Mouse (Mus musculus) kidney, adult 8-10 months (tissue): ENCODE results near the gene Men1.

ENCODE experiments used
- DNase-seq, 2 experiments: peaks; one replicate each; pipeline ENCODE4 v3.0.0; 2022

The Men1 gene

DNA sequence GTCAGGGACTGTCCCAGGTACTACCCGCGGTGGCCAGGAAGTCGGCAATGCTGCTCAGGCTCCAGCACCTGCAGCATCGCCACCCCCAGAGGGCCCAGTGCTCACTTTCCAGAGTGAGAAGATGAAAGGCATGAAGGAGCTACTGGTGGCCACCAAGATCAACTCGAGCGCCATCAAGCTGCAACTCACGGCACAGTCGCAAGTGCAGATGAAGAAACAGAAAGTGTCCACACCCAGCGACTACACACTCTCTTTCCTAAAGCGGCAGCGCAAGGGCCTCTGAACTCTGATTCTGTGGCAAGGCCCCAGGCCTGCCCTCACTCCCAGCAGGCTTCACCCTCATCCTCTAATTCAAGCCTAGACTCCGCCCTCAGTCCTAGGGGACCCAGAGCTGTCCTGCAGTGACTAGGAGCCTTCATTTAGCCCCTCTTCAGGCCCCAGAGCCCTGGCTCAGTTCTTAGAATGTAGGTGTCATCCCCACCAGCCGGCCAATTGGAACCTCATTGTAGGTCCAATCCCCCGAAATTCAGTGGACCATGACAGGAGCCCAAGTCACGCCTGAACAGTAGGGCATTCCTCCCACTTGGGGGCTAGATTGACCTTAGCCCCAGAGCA lies 5.2 kb downstream of the Men1 start:
- peak; percentile 85 for DNase-seq

DNA sequence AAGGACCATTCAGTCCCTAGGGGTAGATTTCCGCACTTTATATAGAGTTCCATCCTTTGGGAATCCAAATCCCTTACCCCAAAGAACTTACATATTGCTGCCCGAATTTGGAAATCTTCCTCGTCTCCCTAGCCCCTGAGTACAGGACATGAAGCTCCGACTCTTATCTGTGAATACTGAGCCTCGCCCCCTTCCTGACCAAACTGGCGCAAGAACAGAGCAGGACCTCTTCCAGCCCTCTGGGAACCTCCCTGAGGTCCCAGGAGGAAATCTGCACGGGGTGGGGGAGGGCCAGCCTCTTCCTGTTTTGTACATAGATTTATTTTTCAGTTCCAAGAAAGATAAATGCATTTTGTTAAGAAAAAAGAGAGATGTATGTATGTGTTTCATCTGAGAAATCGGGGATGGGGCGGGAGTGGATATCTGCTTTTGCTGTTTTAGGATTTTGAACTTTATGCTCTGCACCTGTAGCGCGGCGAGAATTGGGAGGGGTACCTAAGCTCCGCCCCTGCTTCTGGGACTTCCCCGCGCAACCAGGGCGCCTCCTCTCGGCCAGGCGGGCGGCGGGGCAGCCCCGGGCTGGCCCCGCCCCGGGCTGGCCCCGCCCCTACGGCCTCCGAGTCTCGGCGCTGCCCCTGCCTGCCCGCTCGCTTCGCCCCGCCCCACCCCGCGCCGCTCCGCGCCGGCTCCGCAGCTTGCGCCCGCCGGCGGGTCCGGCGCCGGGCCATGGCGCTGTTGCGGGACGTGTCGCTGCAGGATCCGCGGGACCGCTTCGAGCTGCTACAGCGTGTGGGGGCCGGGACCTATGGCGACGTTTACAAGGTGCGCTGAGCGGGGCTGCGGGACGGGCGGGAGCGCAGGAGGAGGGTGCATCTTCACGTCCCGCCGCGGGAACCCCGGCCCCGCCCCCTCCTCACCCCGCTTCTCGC lies 6.0 kb downstream of the Men1 start, which contains the start of gene Map4k2:
Gene Map4k2 (plus strand): TSS at position 612 of the 929 bp plus-strand sequence.
- DNase-seq, result peak; percentile 87 to 91

DNA sequence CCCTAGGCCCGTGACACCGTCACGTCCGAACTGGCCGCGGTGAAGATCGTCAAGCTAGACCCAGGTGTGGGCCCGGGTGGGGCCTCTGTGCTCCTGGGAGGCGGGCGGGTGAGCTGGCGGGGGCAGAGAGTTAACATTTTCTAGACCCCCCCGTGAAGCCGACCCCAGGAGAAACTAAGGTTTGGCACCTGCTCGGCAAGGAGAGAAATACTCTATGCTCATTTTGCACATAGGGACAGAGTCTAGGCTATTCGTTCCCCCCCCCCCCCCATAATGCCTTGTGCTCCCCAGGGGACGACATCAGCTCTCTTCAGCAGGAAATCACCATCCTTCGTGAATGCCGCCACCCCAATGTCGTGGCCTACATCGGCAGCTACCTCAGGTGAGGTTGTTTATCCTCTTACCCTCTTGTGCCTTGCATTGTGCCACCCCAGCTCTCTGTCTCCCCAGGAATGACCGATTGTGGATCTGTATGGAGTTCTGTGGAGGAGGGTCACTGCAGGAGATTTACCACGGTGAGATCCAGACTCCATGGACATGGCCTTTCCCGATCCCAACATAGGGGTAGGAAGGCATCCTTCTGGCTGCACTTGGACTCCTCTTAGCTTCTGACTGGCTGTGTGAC lies 6.8 kb downstream of the Men1 start:
- no peak for DNase-seq

DNA sequence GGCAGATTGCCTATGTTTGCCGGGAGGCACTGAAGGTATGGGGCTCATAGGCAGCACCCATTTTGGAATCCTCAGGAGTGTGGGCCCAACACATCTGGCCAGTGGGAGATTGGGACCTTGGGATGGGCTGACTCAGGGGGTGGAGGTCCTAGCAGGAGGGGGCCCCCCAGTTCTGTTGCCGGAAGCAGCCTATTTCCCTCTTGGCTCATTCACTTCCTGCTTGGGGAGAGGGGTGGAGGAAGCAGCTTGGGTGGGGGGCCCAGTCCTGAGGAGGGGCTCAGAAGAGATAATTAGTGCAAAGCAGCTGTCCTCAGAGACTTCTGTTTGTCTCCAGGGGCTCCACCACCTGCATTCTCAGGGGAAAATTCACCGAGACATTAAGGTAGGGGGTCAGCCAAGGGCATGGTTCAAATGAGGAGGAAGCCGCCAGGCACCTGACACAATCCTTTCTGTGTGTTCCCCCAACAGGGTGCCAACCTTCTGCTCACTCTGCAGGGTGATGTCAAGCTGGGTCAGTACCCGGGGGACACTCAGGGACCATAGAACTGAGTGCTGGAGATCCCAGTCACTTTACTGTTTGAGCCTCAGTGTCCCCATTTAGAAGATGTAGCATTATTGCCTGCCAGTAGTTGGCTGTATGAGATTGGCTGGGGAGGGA lies 7.6 kb downstream of the Men1 start:
- DNase-seq, result no peak

DNA sequence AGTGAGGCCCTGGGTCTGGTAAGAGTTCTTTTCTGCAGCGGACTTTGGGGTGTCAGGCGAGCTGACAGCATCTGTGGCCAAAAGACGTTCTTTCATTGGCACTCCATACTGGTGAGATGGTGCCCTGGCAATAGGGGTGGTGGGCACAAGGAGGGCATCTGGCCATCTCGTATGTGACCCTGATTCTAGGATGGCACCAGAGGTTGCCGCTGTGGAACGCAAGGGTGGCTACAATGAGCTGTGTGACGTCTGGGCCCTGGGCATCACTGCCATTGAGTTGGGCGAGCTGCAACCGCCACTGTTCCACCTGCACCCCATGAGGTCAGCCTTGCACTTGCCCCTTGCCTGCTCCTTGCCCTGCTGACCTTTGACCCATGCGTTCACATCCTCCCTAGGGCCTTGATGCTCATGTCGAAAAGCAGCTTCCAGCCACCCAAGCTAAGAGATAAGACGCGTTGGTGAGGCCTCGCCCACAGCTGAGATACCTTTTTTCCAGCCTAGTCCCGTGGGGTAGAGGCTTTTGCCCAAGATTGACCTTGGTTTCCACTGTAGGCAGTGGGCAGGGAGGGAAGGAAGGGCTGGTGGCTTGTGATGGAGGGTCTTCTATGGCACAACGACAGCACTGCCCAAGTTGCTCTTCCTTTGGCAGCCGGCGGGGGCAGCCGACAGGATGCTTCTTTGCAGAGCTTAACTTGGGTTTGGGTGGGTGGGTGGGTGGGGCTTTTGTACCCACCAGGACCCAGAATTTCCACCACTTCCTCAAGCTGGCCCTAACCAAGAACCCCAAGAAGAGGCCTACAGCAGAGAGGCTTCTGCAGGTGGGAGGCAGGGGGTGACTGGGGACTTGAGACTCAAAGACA lies 8.5 kb downstream of the Men1 start:
- no peak for DNase-seq

DNA sequence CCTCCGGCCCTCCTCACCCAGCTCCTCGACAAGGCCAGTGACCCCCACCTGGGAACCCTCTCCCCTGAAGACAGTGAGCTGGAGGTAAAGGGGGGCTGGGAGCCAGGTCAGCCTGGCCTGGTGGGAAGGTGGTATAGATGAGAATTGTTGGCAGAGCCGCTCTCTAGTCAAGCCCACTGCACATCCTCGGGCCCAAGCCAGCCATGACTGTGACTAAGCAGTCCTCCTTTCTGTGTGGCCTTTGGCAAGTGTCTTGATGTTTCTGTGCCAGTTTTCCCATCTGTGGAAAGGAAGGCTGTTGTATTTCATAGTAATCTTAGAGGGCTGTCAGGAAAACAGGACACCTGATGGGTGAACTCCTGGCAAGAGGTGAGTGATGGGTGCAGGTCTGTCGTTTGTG lies 9.2 kb downstream of the Men1 start:
- DNase-seq, result no peak

DNA sequence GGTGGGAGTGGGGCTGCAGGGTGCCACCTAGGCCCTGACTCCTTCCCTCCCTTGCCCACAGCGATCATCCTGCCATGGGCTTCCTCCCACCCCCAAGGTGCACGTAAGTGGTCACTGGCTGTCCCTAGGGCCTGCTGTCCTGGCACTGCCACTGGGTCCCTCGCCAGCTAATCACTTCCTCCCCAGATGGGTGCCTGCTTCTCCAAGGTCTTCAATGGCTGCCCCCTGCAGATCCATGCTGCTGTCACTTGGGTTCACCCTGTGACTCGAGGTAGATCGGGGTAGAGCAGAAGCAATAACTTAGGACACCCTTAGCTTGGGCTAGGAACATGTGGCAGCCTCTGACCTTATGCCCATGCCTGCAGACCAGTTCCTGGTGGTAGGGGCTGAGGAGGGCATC lies 11.2 kb downstream of the Men1 start:
- DNase-seq, result no peak

DNA sequence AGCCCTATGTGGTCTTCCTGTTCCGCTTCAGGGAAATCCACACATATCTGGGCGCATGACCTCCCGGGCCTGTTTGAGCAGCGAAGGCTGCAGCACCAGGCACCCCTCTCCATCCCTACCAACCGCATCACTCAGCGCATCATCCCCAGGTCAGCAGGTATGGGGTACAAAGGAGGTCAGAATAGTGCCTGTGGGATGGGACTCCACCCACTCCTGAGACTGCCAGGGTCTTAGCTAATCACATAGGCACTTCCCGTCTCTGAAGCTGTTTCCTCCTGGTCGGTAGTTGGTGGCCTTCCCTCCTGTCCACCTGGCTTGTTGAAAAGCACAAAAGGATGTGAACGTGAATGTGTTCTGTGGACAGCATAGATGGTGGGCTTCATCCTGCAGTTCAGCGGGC lies 11.9 kb downstream of the Men1 start:
- no peak for DNase-seq

DNA sequence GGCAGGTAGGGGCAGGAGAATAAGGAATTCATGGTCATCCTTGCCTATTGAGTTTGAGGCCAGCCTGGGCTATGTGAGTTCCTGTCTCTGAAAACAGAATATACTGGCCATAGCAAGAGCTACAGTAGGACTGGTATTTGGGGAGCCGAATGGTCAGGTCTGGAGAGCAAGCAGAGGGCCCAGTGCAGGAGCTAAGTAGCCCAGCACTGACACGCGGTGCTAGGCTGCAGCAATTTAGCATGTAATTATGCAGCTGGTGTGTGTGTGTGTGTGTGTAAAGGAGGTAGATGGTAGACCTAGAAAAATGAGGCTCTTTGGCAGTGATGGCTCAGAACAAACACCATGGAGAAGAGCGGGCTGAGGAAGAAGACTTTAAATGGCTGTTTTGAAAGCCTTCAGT lies 12.8 kb downstream of the Men1 start:
- no peak for DNase-seq

DNA sequence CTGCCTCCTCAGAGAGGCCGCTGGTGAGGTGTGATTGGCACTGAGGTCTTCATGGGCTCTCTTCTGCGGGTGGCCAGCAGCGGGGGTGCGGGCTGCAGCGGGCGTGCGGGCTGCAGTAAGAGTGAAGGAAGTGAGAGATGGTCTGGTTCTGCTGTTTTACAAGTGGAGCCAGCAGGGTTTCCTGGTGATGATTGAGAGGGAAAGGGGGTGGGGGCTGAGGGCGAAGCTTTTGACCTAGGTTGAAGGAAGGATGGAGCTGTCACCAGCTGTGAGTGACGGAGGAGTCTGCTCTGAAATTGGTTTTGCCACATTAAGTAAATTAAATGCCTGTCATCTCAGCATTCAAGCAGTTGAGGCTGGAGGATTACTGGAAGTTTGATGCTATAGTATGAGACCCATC lies 13.9 kb downstream of the Men1 start:
- DNase-seq, result no peak

DNA sequence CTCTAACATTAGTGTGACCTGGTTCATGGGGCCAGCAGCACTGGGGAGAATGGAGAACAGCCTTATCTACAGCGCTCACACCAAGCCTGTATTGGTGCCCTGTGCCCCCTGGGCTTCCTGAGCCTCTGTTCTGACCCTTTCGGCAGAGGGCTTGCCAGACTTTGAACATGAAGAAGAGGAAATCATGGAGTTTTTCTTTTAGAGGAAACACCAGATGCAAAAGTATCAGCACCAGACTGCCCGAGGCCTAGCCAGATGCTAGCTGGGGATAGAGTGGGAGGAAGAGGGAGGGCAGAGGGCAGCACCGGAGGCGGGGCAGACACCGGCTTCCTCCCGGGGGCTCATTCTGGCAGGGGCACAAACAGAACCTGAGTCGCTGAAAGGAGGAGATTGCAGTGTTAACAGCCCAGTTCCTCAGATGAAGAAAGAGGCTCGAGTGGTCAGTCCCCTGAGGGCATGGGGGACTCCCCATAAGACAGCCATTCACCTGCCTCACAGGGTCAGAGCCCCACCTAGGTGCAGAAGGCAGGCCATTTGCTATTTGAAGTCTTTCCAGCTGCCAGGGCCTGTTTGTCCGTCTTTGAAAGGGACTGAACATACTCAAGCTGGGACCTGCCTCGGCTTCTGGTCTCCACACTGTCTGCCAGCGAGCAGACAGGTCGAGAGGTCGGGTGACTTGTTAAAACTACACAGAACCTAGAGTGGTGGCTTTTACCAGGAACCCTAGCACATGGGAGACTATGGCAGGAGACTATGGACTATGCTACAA lies 14.6 kb downstream of the Men1 start:
- peak in 1 of 2 experiments; percentile 50 for DNase-seq

DNA sequence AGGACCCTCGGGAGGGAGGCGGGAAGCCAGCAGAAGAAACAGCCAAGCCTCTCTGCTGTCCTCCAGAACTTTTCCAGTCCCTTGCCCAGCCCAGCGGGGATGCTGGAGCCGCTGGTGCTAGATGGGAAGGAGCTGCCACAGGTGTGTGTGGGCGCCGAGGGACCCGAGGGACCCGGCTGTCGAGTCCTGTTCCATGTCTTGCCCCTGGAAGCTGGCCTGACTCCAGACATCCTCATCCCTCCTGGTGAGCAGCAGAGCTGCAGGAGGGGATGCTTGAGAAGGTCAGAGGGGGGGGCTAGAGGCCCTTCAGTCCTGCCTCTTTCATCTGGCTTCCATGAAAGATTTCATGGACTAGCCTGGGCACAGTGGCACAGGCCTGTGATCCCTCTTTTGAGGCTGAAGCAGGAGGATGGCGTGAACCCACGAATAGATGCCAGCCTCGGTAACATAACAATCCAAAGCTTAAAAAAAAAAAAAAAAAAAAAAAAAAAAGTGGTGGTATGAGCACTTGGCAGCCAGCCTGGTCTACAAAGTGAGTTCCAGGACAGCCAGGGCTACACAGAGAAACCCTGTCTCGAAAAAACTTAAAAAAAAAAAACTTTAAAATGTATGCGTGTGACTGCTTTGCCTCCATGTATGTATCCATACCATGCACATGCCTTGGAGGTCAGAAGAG lies 16.8 kb downstream of the Men1 start:
- DNase-seq, result no peak

DNA sequence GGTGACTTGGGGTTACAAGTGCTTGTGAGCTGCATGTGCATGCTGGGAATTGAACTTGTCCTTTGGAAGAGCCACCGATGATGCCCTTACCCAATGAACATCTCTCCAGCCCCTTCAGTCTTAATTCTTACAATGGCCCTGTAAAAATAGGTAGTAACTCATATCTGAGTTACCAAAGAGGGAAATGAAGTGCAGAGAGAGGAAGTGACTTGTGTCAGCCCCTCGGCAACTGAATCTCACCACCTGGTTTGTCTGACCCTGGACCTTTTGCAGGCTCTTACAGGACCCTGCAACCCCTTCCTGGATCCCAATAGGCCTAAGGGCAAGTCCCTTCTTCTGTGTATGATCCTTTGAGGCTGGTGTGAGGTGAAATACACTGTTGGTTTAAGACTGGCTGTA lies 17.3 kb downstream of the Men1 start:
- no peak for DNase-seq

DNA sequence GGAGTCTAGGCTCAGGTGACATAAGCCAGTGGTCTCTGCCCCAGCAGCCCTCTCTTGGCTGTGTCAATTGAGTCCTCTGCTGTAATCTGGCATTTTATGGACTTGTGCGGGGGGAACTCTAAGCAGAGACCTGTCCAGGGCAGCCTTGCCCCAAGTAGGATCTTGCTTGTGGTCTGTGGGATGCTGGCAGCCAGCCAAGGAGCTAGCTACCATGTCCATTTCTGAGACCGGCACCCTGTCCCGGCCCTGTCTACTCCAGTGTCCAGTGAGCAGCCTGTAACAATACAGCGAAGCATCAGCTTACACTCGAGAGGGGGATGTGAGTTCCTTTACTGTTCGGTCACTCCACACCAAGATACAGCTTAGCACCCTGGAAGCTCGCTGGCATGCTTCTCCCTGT lies 19.3 kb downstream of the Men1 start:
- DNase-seq, result no peak

DNA sequence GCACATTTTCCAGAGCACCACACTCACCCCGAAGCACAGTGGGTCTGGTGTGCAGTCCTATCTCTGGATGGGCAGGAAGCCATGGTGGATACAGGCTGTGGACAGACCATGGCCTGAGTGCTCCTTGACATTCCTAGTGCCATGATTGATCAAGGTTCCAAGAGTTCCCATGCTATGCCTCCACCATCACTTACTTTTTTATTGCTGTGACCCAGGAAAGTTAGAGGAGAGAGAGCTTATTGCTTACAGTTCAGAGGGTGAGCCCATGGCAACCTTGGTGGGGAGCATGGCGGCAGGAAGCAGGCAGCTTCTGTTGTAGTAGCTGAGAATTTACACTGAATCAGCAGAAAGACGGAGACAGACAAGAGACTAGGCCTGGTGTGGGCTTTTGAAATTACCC lies 26.5 kb downstream of the Men1 start:
- DNase-seq, result no peak

DNA sequence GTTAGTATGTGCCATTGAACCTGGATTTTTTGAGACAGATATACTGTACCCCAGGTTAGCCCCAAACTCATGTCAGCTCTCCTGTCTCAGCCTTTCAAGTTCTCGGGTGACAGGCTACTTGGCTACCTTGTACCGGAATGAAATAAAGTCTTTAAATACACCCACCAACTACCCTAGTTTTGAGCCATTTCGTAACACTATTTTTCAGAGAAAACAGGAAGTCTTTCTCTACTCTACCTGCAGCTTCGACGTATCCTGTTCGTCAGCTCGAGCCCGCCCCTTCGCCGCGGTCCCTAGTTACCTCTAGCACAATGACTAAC lies 28.3 kb downstream of the Men1 start:
- no peak for DNase-seq

DNA sequence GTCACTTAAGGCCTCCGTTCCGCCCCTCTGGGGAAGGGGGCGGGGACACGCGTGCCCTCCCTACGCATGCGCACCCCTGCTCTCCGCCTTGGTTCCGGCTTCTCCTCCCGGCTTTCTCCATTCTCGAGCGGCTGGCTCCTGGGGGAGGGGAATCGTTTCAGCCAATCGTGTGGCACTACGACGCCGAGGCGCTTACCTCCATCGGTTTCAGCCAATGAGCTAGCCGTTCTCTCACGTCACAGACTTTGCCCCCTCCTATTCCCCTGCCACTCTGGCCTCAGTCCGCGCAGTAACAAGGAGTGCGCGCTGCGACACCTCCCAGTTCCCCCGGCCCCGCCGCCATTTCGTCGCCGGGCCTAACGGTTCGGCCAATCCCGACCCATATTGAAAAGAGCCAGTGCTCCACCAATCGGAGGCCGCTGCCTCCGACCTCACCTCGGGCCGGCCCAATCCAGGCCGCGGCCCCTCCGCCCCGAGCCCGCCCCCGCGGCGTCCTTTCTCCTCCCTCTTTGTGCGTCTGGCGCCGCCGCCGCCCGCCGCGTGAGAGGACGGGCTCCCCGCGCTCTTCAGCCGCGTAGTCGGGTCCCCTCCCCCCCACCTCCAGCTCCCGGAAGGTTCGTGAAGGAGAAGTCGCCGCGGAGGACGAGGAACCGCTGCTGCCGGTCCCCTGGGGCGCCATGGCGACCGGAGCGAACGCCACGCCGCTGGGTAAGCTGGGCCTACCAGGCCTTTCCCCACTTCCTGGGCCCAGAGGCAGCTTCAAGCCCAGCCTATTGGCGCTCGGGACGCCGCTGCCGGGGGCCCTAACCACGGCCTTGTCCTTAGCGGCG lies 28.8 kb downstream of the Men1 start, which contains the start of gene Sf1:
Gene Sf1 (plus strand): TSS at position 280 of the 830 bp plus-strand sequence.
- peak; percentile 100 for DNase-seq

DNA sequence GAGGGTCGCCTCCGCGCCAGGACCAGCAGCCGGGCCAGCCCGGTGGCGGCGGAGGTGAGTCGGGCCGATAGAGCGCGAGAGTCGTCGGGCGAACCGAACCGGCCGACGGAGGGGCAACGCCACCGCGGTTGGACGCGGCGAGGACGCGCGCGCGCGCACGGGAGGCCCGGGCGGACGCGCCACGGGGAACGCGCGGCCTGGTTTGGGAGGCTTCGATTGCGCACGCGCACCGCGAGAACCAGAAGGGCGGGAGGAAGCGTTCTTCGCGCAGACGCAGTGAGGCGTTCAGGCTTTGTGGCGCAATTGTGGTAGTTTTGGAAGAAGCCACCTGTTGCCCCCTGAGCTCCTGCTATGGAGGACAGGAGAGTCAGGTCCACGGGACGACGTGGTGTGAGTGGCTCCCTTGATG lies 29.5 kb downstream of the Men1 start:
- DNase-seq, result peak; percentile 87 to 90

DNA sequence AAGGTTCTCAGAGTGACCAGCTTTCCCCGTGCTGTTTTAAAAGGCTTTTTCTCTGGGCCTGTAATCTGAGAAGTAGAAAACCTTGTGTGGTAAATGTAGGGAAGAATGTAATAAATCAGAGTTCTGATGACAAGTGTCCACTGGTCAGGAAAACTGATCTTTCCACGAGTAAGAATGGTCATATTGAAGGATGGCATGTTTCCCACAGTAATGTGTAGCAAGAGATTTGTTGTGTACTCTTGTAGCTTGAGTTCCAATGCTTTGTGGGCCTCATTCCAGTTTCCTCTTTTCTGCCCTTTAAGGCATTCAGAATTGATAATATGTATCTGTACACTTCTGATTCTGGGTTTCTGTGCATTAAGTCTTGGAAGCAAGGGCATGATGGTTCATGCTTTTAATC lies 30.1 kb downstream of the Men1 start:
- no peak for DNase-seq

DNA sequence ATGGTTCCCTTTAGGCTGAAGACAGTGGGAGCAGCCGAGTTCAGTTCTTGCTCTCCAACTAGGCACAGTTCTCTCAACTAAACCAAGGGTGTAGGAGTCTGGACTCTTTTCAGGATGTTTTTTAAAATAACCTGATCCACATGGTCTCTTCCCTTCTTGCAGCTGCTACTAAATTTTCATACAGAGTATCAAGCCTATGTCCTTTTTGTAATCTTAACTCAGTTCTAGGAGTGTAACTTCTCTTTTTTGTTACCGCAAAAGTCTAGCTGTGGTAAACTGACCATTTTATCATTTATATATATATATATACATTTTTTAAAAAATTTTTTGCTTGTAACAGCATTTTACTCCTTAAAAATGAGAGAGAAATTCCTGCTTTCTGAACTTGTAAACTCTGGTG lies 35.4 kb downstream of the Men1 start:
- DNase-seq, result no peak
